Mouse (Mus musculus) kidney, postnatal 4 days (tissue): ENCODE measurements at regions not wholly inside any gene's neighbourhood (a gene's known extent, or its start where the extent isn't known, plus 50 kb on each side); places are given as distances from the start of the nearest gene placed in this dataset.

Source experiments
- DNase-seq, 2 experiments: peaks; one replicate each; pipeline ENCODE4 v3.0.0; 2021; ENCODE audit warnings: mixed read lengths in 2 of 2

DNA sequence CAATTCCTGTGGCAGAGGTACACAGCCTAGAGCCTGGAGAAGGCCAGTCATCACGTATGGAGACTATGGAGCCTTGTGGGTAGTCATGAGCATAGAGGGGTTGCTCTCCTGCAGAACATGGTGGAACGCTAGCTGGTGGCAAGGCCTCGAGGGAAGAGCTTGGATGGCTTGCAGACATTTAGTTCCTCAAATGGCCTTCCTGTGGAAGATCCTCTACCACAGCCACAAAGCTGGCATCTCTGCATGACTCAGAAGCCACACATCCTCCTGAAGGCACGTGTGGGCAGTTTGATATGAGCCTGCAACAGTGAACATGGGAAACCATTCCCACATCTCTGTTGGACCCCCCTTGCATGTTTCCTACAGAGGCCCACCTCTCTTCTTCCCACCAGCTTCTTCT lies 547.9 kb upstream of the Lrrc6 start:
- DNase-seq = no peak

DNA sequence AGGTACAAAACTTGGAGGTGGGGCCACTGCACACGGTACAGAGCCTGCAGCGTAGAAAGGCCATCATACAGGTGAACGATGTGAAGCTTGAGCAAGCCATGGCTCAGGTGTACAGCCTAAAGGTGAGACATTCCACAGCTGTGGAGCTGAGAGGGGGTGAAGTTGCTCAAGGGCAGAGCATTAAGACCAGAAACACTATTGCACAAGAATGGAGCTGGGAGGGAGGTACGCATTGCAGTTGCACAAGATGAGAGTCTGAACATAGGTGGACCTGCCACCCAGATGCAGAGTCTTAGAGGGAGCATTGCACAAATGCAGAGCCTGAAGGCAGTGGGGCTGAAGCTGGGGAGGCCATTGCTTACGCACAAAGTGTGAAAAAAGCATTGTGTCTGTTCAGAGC lies 547.4 kb upstream of the Lrrc6 start:
- DNase-seq = no peak

DNA sequence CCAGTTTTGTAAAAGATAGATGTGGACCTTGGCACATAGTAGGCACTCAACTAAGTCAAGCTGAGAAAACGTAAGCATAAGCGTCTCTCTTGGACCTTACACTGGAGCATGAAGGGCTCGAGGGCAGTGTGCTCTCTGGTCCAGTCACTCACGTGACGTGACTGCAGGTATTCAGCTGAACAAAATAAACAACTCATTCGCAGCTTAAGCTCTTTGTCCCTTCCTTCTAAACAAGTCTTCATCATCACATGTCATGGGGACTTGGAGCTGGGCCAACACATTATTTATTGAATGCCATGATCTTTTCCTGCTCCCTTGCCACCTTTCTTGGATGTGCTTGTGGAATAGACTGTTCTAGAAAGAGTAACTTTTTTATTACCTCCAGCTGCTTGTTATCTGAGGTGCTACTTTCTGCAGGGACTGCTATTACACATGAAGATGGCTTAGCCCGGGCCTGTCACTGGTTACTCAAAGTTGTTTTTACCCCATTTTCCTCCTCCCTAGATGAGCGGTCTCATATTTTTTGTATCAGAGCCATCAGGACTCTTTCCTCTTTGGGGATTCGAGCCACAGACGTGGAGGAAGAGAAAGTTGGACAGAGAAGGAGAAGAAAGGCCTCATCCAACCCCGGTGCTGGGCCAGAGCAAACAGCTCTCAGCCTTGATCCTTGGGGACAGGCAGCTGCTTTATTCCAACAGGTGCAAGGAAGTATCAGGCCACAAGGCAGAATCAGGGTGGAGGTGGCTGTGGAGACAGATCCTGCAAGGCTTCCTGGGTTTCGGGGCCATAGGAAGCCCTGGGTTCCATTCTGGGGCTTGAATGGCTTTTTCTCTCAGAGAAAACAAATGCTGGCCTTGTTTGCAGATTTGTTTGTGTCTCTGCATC lies 545.5 kb upstream of the Lrrc6 start:
- DNase-seq = peak in 1 of 2 experiments; percentile 39

DNA sequence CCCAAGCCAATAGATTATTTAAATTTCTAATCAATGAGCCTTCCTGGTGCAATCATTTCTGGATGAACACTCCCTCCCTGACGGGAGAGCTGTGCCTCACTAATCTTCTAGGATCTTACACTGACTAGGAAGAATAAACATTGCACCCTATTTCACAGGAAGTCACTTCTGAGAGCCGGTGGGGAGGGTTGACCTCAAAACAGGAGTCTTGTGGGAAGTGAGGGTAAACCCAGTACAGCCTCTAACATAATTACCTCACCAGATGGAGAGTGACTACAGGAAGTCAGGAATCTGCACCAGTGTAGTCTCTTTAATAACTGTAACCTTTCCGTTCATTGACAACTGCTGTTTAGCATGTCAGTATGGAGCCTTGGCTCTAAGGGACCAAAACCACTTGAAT lies 544.6 kb upstream of the Lrrc6 start:
- DNase-seq = no peak

DNA sequence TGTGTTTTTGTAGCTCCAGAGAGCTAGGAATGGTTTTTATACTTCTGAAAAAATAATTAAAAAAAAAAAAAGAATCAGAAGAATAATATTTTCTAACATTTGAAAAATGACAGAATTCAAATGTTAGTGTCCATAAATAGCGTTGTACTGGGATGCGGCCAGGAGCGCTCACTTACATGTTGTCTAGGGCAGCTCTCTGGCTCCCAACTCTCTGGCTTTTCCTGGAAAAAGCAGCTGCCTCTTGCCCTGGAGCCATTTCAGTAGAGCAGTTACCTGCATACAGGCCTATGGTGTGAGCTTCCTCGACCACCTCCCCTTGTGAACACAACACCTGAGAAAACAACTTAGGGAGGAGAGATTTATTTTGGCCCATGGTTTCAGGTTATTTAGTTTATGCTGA lies 544.1 kb upstream of the Lrrc6 start:
- peak in 1 of 2 experiments; percentile 18 for DNase-seq

DNA sequence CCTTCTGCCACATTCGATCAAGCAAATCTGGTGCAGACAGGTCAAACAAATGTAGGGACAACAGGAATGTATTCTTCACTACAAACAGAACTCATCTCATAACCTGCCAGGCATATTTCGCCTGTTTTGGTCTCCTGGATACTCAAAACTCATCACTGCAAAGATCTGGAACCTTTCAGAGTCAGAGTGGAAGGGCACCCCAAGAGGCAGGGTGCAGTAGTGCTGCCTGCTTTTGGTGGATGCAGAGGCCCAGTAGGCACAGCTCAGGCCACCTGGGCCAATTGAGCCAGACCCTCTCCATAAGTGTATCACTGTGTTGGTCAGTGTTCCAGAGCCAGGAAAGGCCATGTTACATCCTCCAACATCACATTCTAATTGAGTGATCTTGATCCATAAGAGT lies 541.4 kb upstream of the Lrrc6 start:
- DNase-seq = peak; percentile 23 to 47

DNA sequence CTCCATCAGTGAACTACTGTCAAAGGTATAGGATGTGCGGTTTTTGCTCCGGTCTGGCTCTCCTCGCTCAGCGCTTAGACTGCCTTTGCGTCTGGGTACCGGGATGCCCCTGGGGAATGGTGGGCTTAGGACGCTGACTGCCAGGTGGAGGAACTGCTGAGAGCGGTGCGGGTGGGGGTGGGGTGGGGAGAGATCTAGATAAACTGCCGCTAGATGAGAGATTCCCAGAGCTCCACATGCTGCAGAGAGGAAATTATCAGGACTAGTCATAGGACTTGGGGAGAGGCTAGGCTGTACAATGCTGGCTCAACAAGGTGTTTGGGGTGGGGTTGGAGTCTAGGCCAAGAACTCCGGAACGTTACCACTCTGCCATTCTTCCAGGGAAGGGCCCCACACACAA lies 539.5 kb upstream of the Lrrc6 start:
- DNase-seq = no peak

DNA sequence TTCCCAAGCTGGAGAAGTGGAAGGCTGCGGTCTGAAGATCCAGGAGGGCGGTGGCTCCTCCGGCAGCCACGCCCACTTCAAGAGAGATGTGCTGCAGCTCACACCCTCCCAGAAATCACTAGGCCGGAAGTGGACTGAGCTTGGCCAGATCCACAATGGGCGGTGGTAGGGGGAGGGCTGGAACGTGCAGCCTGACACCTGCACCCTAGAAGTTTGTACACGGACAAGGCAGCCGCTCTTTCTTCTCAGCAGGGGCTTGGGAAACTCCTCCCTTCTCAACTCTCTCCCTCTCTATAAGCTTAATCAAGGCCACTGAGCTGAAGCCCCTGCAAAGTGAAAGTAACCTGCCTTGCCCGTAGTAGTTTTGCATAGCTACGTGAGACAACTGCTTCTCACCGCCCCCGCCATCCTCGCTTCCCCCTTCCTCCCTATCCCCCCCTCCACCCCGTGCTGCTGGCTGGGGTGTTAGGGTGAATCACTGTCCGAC lies 538.8 kb upstream of the Lrrc6 start:
- peak; percentile 80 to 89 for DNase-seq

DNA sequence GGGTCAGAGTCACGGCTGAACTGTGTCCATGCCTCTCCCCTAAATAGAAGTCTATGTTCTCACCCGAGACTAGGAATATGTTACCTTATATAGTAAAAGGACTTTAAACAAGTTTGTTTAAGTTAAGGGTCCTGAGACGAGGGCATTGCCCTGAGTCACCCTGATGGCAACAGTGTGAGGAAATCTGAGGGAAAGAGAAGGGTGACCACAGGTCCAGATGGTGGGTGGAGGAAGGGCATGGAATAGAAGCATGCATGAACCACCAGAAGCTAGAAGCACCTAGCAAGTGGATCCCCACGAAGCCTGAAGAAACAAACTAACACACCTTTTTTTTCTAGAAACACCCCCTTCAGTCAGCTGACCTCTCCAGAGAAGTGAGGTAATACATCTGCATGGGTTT lies 536.9 kb upstream of the Lrrc6 start:
- no peak for DNase-seq

DNA sequence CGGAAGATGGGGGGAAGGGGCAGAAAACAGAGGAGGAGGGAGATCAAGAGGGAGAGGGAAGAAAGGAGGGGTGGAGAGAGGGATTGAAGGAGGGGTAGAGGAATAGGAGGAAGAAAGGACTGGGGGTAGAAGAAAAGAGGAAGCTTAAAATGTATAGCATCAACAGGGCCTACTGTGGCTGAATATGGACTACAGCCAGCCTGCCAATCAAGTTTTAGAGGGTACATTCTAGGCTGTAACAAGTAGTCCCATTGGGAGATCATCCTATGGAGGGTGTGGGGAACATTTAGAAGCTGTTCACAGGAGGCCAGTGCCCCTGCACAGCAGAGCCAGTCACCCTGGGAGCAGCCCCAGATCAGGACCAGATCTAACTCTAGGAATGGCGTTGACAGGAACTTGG lies 535.6 kb upstream of the Lrrc6 start:
- DNase-seq = no peak

DNA sequence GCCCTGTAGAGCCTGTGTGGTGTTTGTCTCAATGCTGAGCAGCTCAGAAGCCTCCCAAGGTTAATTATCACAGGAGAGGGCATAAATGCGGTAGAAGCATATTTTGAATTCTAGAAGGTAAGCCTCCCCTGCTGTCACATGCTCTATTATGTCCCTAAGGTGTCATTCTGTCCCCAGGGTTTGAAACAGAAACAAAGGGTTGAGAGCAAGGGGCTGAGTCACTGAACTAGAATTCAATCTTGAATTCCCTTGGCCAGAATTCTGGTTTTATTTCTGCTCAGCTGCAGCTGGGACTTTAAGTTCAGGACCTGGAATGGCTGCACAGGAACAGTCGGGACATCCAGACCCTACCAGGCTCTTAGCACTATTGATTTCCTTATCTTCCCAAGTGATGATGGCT lies 533.2 kb upstream of the Lrrc6 start:
- DNase-seq = no peak

DNA sequence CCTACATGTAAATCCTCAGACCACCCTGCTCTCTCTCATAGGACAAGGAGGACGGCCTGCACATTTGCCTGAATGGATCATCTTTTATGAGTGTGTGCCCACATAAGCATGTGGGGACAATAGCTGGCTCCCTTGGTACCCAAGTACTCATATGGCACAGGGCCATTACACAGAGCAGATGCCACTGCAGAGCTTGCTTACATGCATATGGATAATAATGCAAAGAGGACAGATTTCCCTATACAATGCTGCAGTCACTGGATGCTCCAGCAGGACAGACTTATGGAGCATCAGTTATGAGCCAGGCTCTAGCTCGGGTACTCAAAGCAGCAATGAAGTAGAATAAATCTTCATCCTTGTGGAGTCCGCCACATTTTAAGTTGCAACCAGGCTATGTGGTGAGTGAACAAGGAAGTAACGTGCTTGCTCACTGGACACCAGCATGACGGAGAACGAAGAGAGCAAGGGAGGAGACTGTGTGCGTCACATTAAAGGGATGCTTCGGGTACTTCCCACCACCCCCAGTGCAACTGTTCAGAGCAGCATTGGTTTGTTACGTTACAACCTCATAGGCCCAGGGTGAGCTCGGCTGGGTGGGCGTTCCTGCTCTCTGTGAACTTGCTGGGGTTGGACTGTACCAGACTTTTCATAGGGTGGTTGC lies 531.3 kb upstream of the Lrrc6 start:
- DNase-seq = no peak

DNA sequence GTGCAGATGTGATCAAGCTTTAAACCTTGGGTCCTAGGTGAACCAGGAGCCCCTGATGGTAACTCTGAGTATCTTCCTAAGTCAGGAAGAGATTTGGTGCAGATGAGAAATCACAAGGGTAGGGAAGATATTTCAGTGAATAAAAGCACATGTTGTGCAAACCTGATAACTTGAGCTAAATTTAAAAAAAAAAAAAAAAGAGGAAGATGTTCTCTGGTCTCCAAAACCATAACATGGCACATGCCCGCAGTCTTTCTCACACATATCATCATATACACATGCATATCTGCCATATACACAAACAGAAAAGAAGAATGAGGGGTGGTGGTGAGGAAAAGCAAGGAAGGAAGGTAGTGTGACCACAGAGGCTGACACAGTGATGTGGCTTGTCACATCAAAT lies 530.3 kb upstream of the Lrrc6 start:
- no peak for DNase-seq

DNA sequence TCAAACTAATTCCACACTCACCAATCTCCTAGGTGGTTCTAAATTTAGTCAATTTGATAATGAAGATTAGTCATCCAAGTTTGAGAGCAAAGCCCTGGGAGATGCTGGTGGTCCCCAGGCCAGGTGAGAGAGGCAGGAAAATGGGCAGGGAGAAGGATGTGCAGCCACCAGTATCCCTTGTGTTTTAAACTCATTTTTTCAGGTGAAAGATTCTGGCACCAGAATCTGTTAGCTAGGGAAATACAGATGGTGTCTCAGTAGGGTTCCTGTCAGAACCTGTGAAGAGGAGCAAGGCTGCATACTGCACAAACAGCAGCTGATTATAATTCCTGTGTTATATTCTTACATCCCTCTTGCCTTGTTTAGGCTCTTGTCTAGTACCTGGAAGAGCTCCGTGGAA lies 527.5 kb upstream of the Lrrc6 start:
- DNase-seq = no peak

DNA sequence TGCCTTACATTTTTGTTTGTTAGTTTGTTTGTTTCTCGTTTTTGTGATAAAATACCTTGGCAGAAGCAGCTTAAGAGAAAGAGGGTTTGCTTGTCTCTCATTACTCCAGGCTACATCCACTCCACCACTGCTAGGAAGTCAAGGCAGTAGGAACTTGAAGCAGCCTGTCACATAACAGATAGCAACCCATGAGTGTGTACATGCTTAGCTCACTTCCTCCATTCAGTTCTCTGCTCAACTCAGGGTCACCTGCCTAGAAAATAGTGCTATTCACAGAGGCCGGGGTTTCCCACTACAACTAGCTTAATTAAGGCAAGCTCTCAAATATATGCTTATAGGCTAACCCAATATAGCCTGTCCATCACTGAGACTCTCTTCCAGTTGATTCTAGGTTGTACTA lies 527.0 kb upstream of the Lrrc6 start:
- no peak for DNase-seq

DNA sequence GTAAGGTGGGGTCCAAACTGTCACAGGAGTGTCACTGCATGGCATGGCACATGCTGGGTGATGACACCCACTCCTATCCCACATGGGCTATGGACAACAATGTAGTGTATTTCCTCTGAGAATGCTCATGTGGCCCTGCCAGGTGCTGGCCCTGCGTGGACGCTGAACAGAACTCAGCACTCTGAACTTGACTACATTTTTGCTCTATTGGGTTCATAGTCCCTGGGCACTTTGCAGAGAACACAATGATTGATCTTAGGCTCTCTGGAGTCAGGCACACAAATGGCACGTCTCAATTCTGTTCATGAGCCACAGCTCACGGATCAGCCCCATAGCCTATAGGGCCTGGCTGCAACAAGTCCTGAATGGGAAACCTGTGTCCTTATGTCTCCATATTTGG lies 525.0 kb upstream of the Lrrc6 start:
- no peak for DNase-seq

DNA sequence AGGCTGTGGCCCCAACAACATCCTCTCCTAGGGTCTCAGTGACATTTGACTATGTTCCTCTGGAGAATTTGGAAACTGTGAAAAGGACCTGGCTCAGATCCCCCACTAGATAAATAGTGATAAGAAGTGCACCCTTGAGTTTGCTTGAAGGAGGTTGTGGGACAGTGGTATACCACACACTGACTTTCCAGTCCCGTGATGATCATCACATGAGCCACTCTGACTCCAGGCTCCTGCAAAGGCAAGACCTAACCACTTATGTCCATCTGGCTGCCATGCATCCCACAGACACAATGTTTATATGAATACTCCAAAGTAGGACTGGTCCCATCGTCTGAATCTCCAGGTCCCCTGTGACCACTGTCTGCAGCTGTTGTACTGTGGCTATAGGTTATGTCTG lies 523.7 kb upstream of the Lrrc6 start:
- no peak for DNase-seq

DNA sequence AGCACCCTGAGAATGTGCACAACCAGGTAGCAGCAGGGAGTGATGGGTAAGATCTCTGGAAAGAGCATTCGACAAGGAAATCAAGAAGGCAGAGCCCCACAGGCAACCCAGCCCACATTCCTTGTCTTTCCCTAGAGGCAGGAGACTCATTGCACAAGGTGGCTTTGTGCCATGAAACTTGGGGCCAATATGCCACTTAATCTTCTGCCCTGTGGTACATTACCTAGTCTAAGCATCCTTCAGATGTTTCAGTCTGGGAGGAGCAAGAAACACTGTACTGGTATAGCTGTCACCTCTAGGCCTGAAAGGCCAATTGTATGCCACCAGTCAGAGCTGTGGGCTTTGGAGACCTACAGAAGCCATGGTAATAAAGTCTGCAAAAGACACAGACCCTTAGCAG lies 522.4 kb upstream of the Lrrc6 start:
- DNase-seq = no peak

DNA sequence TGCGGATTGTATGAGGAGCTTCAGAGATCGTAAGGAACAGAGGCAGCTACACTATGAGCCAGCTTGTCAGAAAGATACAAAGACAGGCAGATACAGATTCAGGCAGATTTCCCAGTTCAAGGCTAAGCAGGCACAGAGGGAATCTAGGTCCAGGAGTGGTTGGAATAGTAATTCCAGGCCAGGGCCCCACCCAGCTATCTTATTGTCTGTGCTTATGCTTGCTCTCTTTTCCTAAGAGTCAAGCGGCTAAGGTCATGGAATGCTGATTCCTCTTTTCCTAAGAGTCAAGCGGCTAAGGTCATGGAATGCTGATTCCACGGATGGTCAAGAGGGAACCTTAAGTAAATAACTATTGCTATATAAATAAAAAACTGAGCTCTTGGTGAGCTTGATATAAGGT lies 520.7 kb upstream of the Lrrc6 start:
- DNase-seq = no peak

DNA sequence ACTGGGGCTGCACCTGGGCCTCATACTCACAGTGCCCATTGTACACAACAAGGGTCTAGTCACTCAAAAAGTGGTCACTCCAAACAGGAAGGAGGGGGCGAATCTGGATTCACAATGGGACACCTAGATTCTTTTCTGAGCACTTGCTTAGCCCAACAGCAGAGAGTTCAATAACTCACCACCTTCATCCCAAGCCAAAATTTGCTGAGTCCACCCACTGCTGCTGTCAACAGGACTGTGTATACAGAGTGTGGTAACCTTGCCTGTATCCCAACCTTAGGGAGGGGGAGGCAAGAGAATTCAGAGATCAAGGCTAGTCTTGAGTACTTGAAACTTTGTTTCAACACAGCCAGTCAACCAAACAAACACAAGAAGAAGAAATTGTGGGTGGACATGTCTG lies 519.2 kb upstream of the Lrrc6 start:
- no peak for DNase-seq

DNA sequence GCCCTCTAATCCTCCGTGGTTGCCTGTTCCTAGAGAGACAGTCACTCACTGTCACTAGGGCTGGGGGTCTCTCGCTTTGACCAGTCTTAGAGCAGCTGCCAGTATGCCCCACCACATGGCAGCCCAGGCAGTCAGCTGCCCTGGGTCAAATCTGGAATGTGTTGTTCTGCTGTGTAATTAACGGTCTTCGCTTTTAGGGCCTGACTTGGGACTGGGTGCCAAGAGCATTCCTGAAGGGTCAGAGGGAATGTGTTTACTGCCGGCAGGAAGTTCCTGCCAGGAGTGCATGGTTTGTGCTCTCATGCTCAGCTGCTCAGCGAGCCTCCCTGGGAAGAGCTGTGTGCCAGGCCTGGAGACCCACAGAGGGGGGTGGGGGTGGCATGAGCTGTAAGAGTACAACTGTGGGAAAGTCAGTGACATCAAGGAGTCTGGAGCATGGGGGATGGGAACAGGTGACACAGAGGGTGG lies 518.5 kb upstream of the Lrrc6 start:
- peak; percentile 61 to 79 for DNase-seq
